Mouse (Mus musculus) c-Kit-positive CD71-negative TER-119-negative erythroid progenitor cells, embryonic 14.5 days (primary cell): ENCODE results near the gene Asic2.

Source experiments
- DNase-seq: peaks from one replicate; pipeline ENCODE4 v3.0.0-alpha.2; 2013; ENCODE audit warnings: low read depth

Gene Asic2

GRCm38 (mm10) chr11:81515754-81516153, 452.5 kb downstream of the Asic2 start:
- no peak for DNase-seq

- no peak for DNase-seq
Measured at GRCm38 (mm10) chr11:81512434-81512833, 455.8 kb downstream of the Asic2 start.

- no peak for DNase-seq
Measured at GRCm38 (mm10) chr11:81511401-81511800, 456.9 kb downstream of the Asic2 start.

- DNase-seq, result no peak
Measured at GRCm38 (mm10) chr11:81508385-81509233, 459.6 kb downstream of the Asic2 start.

- no peak for DNase-seq
Measured at GRCm38 (mm10) chr11:81504791-81505430, 463.3 kb downstream of the Asic2 start.

GRCm38 (mm10) chr11:81501473-81502246, 466.6 kb downstream of the Asic2 start:
- DNase-seq, result no peak

GRCm38 (mm10) chr11:81498990-81499389, 469.3 kb downstream of the Asic2 start:
- DNase-seq, result no peak

GRCm38 (mm10) chr11:81497652-81498391, 470.4 kb downstream of the Asic2 start:
- no peak for DNase-seq

- DNase-seq, result no peak
Measured at GRCm38 (mm10) chr11:81496446-81496845, 471.8 kb downstream of the Asic2 start.

- DNase-seq, result no peak
Measured at GRCm38 (mm10) chr11:81492351-81492750, 475.9 kb downstream of the Asic2 start.

GRCm38 (mm10) chr11:81489144-81489735, 479.0 kb downstream of the Asic2 start:
- DNase-seq, result no peak

- no peak for DNase-seq
Measured at GRCm38 (mm10) chr11:81488681-81489080, 479.6 kb downstream of the Asic2 start.

- no peak for DNase-seq
Measured at GRCm38 (mm10) chr11:81486265-81486940, 481.9 kb downstream of the Asic2 start.

- DNase-seq, result no peak
Measured at GRCm38 (mm10) chr11:81481198-81481597, 487.1 kb downstream of the Asic2 start.

GRCm38 (mm10) chr11:81476231-81476630, 492.0 kb downstream of the Asic2 start:
- peak; percentile 1 for DNase-seq

- DNase-seq, result no peak
Measured at GRCm38 (mm10) chr11:81474121-81474520, 494.1 kb downstream of the Asic2 start.

GRCm38 (mm10) chr11:81462199-81462598, 506.1 kb downstream of the Asic2 start:
- DNase-seq, result peak; percentile 4

GRCm38 (mm10) chr11:81461748-81462147, 506.5 kb downstream of the Asic2 start:
- DNase-seq, result no peak

- DNase-seq, result no peak
Measured at GRCm38 (mm10) chr11:81454921-81455320, 513.3 kb downstream of the Asic2 start.

- no peak for DNase-seq
Measured at GRCm38 (mm10) chr11:81454111-81454510, 514.1 kb downstream of the Asic2 start.

GRCm38 (mm10) chr11:81449271-81449705, 519.0 kb downstream of the Asic2 start:
- DNase-seq, result no peak
